Mouse (Mus musculus) C2C12 (cell line): ENCODE results near the gene Apaf1. TPM values are rescaled to one million over a fixed set of nuclear protein-coding genes. Genes with fewer than 3 reads are reported as not detected.

Experiments
- H3K27me3 ChIP-seq: one replicate; pipeline ENCODE4 v1.6.1; 2011; ENCODE audit not compliant: control insufficient read depth, insufficient read depth, insufficient read length
- H3K36me3 ChIP-seq: one replicate; pipeline ENCODE4 v1.6.1; 2011; ENCODE audit not compliant: control insufficient read depth, insufficient read depth
- H3K4me3 ChIP-seq: one replicate; pipeline ENCODE4 v1.5.1; 2011; ENCODE audit warnings: mild to moderate bottlenecking, control low read depth; ENCODE audit not compliant: poor library complexity, insufficient read depth, severe bottlenecking
- H3K79me2 ChIP-seq: one replicate; pipeline ENCODE4 v1.6.1; 2011; ENCODE audit not compliant: control insufficient read depth, insufficient read depth
- H3K79me3 ChIP-seq: one replicate; pipeline ENCODE4 v1.6.1; 2011; ENCODE audit warnings: low read depth, control low read depth
- H3ac ChIP-seq: one replicate; pipeline ENCODE3; 2011; ENCODE audit warnings: low read depth; ENCODE audit not compliant: control insufficient read depth, insufficient read length
- CEBPB ChIP-seq: IDR thresholded peaks from one replicate; pipeline ENCODE4 v1.6.1; 2011; ENCODE audit warnings: low read depth, mild to moderate bottlenecking, control low read depth, moderate library complexity
- CTCF ChIP-seq: IDR thresholded peaks from one replicate; pipeline ENCODE4 v1.5.1; 2011; ENCODE audit not compliant: control insufficient read depth, insufficient read depth, insufficient read length
- FOSL1 ChIP-seq: IDR thresholded peaks from one replicate; pipeline ENCODE4 v1.8.0; 2011; ENCODE audit warnings: mild to moderate bottlenecking, low read length; ENCODE audit not compliant: poor library complexity, insufficient read depth, severe bottlenecking
- MAX ChIP-seq: IDR thresholded peaks from one replicate; pipeline ENCODE4 v1.6.1; 2011; ENCODE audit warnings: mild to moderate bottlenecking, control low read depth
- MYOD1 ChIP-seq: IDR thresholded peaks from one replicate; pipeline ENCODE4 v1.6.1; 2011; ENCODE audit warnings: low read depth; ENCODE audit not compliant: control insufficient read depth, insufficient read length
- MYOG ChIP-seq: IDR thresholded peaks from one replicate; pipeline ENCODE4 v1.6.1; 2011; ENCODE audit not compliant: control insufficient read depth, insufficient read length; ENCODE audit errors: extremely low read depth
- USF1 ChIP-seq: IDR thresholded peaks from one replicate; pipeline ENCODE4 v1.6.1; 2011; ENCODE audit warnings: low read depth, mild to moderate bottlenecking, control low read depth, moderate library complexity
- polyA plus RNA-seq: library from polyadenylated mRNA; unstranded; fragments of >200 nt; fragmentation: generic; extraction: Trizol; gene quantifications from one replicate; pipeline ENCODE4 v1.2.1, GENCODE M21; 2012; ENCODE audit warnings: missing spikeins

The Apaf1 gene
- polyA plus RNA-seq, 1 experiment = 5.9 TPM

GRCm38 (mm10) chr10:91005858-91006538 lies 76.6 kb downstream of the Apaf1 start:
- Histone ChIP-seq H3K27me3 (no peaks in the 10 kb centered on the region), H3K36me3 (peaks cover 36% of the 10 kb centered on the region), H3K79me2 (no peaks in the 10 kb centered on the region), H3K4me3 (no peak overlapping the region), H3K79me3 (no peaks in the 10 kb centered on the region), H3ac (no peak overlapping the region)
- TF ChIP-seq MYOD1 = no peak
- TF ChIP-seq MAX = no peak
- no peak for TF ChIP-seq CTCF
- TF ChIP-seq USF1 = no peak
- no peak for TF ChIP-seq MYOG
- no peak for TF ChIP-seq FOSL1
- TF ChIP-seq CEBPB = no peak

- no peaks in the 10 kb centered on the region for H3K27me3 ChIP-seq
- no peaks in the 10 kb centered on the region for H3K79me3 ChIP-seq
- peaks cover 27% of the 10 kb centered on the region for H3K36me3 ChIP-seq
- H3K4me3 ChIP-seq = no peak overlapping the region
- H3ac ChIP-seq = no peak overlapping the region
- TF ChIP-seq MYOD1 = no peak
- TF ChIP-seq CTCF = no peak
- TF ChIP-seq MYOG = no peak
- TF ChIP-seq MAX = no peak
- TF ChIP-seq FOSL1 = no peak
- no peak for TF ChIP-seq USF1
- TF ChIP-seq CEBPB = no peak
- H3K79me2 ChIP-seq = no peaks in the 10 kb centered on the region
Measured at GRCm38 (mm10) chr10:91001421-91001820, 81.1 kb downstream of the Apaf1 start.

GRCm38 (mm10) chr10:90999899-91000298 lies 82.7 kb downstream of the Apaf1 start:
- Histone ChIP-seq H3K79me3 (no peaks in the 10 kb centered on the region), H3K27me3 (no peaks in the 10 kb centered on the region), H3K79me2 (no peaks in the 10 kb centered on the region), H3ac (no peak overlapping the region), H3K4me3 (no peak overlapping the region), H3K36me3 (peaks cover 37% of the 10 kb centered on the region)
- no peak for TF ChIP-seq USF1
- no peak for TF ChIP-seq FOSL1
- no peak for TF ChIP-seq CEBPB
- TF ChIP-seq MAX = no peak
- TF ChIP-seq MYOG = no peak
- TF ChIP-seq CTCF = no peak
- no peak for TF ChIP-seq MYOD1

GRCm38 (mm10) chr10:90993869-90994268 lies 88.7 kb downstream of the Apaf1 start:
- Histone ChIP-seq H3ac (no peak overlapping the region), H3K79me3 (no peaks in the 10 kb centered on the region), H3K79me2 (no peaks in the 10 kb centered on the region), H3K4me3 (no peak overlapping the region), H3K27me3 (no peaks in the 10 kb centered on the region), H3K36me3 (peaks cover 62% of the 10 kb centered on the region)
- TF ChIP-seq MAX = no peak
- TF ChIP-seq USF1 = no peak
- TF ChIP-seq FOSL1 = no peak
- no peak for TF ChIP-seq MYOG
- TF ChIP-seq CTCF = no peak
- no peak for TF ChIP-seq MYOD1
- no peak for TF ChIP-seq CEBPB

GRCm38 (mm10) chr10:90992237-90992636 lies 90.3 kb downstream of the Apaf1 start:
- H3K4me3 ChIP-seq = no peak overlapping the region
- no peak overlapping the region for H3ac ChIP-seq
- H3K79me3 ChIP-seq = no peaks in the 10 kb centered on the region
- no peaks in the 10 kb centered on the region for H3K79me2 ChIP-seq
- peaks cover 62% of the 10 kb centered on the region for H3K36me3 ChIP-seq
- no peak for TF ChIP-seq CEBPB
- no peak for TF ChIP-seq FOSL1
- no peak for TF ChIP-seq MYOG
- H3K27me3 ChIP-seq = no peaks in the 10 kb centered on the region

- Histone ChIP-seq H3K36me3 (peaks cover 50% of the 10 kb centered on the region), H3K79me3 (no peaks in the 10 kb centered on the region), H3K27me3 (no peaks in the 10 kb centered on the region), H3K79me2 (no peaks in the 10 kb centered on the region), H3K4me3 (no peak overlapping the region), H3ac (no peak overlapping the region)
- TF ChIP-seq USF1 (no peak), CTCF (no peak), MAX (no peak), MYOG (no peak), FOSL1 (no peak), MYOD1 (no peak), CEBPB (no peak)
Measured at GRCm38 (mm10) chr10:90990340-90990739, 92.2 kb downstream of the Apaf1 start.
